Mouse (Mus musculus) forebrain, embryonic 14.5 days (tissue): ENCODE measurements at regions not wholly inside any gene's neighbourhood (a gene's known extent, or its start where the extent isn't known, plus 50 kb on each side); places are given as distances from the start of the nearest gene placed in this dataset.

Experiments used
- ATAC-seq: fragments of 200-750 bp; cut with Nextera tagmentation; 2 replicates; pipeline ENCODE4 v1.8.0; 2017; ENCODE audit warnings: mild to moderate bottlenecking, moderate library complexity
- DNase-seq: peaks from one replicate; pipeline ENCODE4 v3.0.0-alpha.2; 2015; ENCODE audit warnings: low spot score
- H3K27ac ChIP-seq: fragments of 300-500 bp; sonication (generic); 2 replicates; pipeline ENCODE4 v1.5.1; 2014; ENCODE audit warnings: low read depth, mild to moderate bottlenecking, control low read depth, low read length, moderate library complexity
- H3K27me3 ChIP-seq: fragments of 300-500 bp; sonication (generic); replicated peaks from 2 replicates; pipeline ENCODE4 v1.6.1; 2014; ENCODE audit warnings: low read length, control low read depth, mixed read lengths; ENCODE audit not compliant: control insufficient read depth, insufficient read depth
- H3K36me3 ChIP-seq: fragments of 300-500 bp; sonication (generic); 2 replicates; pipeline ENCODE4 v1.6.1; 2014; ENCODE audit warnings: low read length, control low read depth; ENCODE audit not compliant: control insufficient read depth, insufficient read depth
- H3K4me1 ChIP-seq: fragments of 300-500 bp; sonication (generic); 2 replicates; pipeline ENCODE4 v1.6.1; 2014; ENCODE audit warnings: antibody characterized with exemption, low read length, control low read depth; ENCODE audit not compliant: control insufficient read depth, insufficient read depth
- H3K4me2 ChIP-seq: fragments of 300-500 bp; sonication (generic); 2 replicates; pipeline ENCODE4 v1.6.1; 2014; ENCODE audit warnings: mild to moderate bottlenecking, control low read depth, low read length
- H3K4me3 ChIP-seq: fragments of 300-500 bp; sonication (generic); 2 replicates; pipeline ENCODE4 v1.5.1; 2014; ENCODE audit warnings: low read depth, low read length, control low read depth
- H3K9ac ChIP-seq: fragments of 300-500 bp; sonication (generic); 2 replicates; pipeline ENCODE4 v1.6.1; 2014; ENCODE audit warnings: mild to moderate bottlenecking, low read length, control low read depth, moderate library complexity
- H3K9me3 ChIP-seq: fragments of 300-500 bp; sonication (generic); replicated peaks from 2 replicates; pipeline ENCODE4 v1.6.1; 2016; ENCODE audit warnings: low read length, control low read depth, mixed read lengths; ENCODE audit not compliant: control insufficient read depth
- WGBS: fragments of 180-500 bp; shearing (Covaris S2); extraction: QIAGEN DNeasy Blood & Tissue Kit; methylation state at CpG from one replicate; pipeline ENCODE4 v1.1.7; 2014; 5-methylcytosine and 5-hydroxymethylcytosine counted together

GRCm38 (mm10) chr14:114945744-114946143 lies 146.3 kb upstream of the Gpc5 start:
- 87% methylated on average over 6 of the region's 6 CpGs for WGBS
- DNase-seq, result no peak
- Histone ChIP-seq H3K27me3 (no peaks in the 10 kb centered on the region), H3K36me3 (no peaks in the 10 kb centered on the region), H3K9ac (no peak overlapping the region), H3K27ac (no peak overlapping the region), H3K4me2 (no peak overlapping the region), H3K4me3 (no peak overlapping the region), H3K9me3 (no peaks in the 10 kb centered on the region), H3K4me1 (no peaks in the 10 kb centered on the region; the same call in 1 of the 2 replicates)
- no peak for ATAC-seq

DNA sequence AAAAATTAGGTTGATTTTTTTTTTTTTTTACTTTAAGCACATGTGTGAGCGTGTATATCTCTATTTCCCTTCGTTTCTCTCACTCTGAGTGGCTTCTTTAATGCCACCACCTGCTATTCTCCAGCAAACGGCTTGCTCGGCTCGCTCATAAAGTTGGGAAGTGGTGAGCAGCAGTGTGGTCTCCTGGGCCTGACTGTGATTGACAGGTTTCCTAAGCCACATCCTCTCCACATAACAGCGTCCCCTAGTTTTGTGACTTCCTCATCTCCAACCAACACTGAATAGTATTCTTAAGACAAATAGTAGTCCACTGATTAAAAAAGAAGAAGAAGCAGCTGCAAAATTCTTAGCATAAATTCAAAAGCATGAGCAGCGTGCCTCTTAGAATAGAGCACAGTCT lies 145.7 kb upstream of the Gpc5 start:
- Histone ChIP-seq H3K27ac (no peak overlapping the region), H3K4me1 (no peaks in the 10 kb centered on the region; the same call in 1 of the 2 replicates), H3K27me3 (no peaks in the 10 kb centered on the region), H3K9ac (no peak overlapping the region), H3K36me3 (no peaks in the 10 kb centered on the region), H3K4me2 (no peak overlapping the region), H3K9me3 (no peaks in the 10 kb centered on the region), H3K4me3 (no peak overlapping the region)
- DNase-seq, result no peak
- 77% methylated on average over 7 of the region's 7 CpGs for WGBS
- no peak for ATAC-seq

- DNase-seq (no peak), ATAC-seq (0 out of 2 replicates have a peak, but pooled peaks have one; percentile 18)
- H3K4me3 ChIP-seq, result no peak overlapping the region; the same call in 1 of the 2 replicates
- H3K4me1 ChIP-seq, result peaks cover 5% of the 10 kb centered on the region
- peak overlapping the region; percentile 37 for H3K4me2 ChIP-seq
- 58% methylated on average over 21 of the region's 21 CpGs for WGBS
- no peaks in the 10 kb centered on the region for H3K9me3 ChIP-seq
- H3K9ac ChIP-seq, result no peak overlapping the region
- no peaks in the 10 kb centered on the region for H3K27me3 ChIP-seq
- no peak overlapping the region for H3K27ac ChIP-seq
- H3K36me3 ChIP-seq, result no peaks in the 10 kb centered on the region
Observed at GRCm38 (mm10) chr14:114948341-114949155, 143.5 kb upstream of the Gpc5 start.

DNA sequence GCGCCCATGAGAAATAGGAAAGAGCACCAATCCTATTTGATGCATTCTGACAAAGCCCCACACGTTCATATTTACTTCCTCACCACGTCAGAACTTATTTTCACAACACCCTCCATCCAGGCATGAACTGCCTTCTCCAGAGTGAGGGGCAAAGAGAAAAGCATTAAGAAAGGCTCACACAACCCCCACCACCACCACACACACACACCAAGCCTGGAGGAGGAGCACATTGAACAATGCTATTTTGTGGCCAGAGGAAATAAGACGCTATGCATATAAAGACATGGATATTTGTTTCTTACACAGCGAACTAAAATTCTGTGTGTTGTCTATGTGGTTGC lies 142.9 kb upstream of the Gpc5 start:
- DNase-seq (no peak), ATAC-seq (no peak)
- Histone ChIP-seq H3K9me3 (no peaks in the 10 kb centered on the region), H3K9ac (no peak overlapping the region), H3K27me3 (no peaks in the 10 kb centered on the region), H3K4me2 (peak overlapping the region; percentile 37; the same call in 1 of the 2 replicates), H3K36me3 (no peaks in the 10 kb centered on the region), H3K4me3 (no peak overlapping the region), H3K27ac (no peak overlapping the region), H3K4me1 (peaks cover 5% of the 10 kb centered on the region)
- 65% methylated on average over 5 of the region's 5 CpGs for WGBS

DNA sequence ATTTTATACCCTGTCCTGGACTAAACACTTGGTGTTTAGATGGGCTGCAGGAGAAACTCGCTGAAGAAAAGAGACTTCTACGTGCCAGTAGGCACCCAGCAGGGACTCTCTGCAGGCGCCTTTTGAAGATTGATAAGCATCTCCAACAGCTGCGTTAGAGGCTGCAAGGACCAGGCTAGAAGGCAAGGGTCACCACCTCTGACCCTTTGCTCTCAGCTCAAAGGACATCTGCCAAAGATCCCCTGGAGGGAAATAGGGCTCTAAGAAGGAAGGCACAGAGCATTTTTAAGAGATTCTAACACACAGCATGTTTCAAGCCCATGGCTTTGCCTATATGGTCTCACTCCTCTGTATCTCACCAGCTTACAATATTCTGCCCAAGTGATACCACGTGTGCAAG lies 139.7 kb upstream of the Gpc5 start:
- WGBS, result 6% methylated on average over 5 of the region's 5 CpGs
- H3K27ac ChIP-seq, result no peak overlapping the region

GRCm38 (mm10) chr14:114953070-114953665 lies 138.8 kb upstream of the Gpc5 start:
- Histone ChIP-seq H3K4me1 (peaks cover 5% of the 10 kb centered on the region), H3K36me3 (no peaks in the 10 kb centered on the region), H3K9ac (no peak overlapping the region), H3K27me3 (no peaks in the 10 kb centered on the region), H3K4me3 (no peak overlapping the region), H3K4me2 (no peak overlapping the region), H3K9me3 (no peaks in the 10 kb centered on the region), H3K27ac (no peak overlapping the region)
- ATAC-seq (no peak), DNase-seq (no peak)
- 59% methylated on average over 4 of the region's 4 CpGs for WGBS

More for the DNA sequence above, 139.7 kb upstream of the Gpc5 start:
- ATAC-seq (no peak), DNase-seq (no peak)
- H3K4me2 ChIP-seq, result no peak overlapping the region
- no peak overlapping the region for H3K9ac ChIP-seq
- no peak overlapping the region for H3K4me3 ChIP-seq
- H3K9me3 ChIP-seq, result no peaks in the 10 kb centered on the region
- H3K36me3 ChIP-seq, result no peaks in the 10 kb centered on the region
- no peaks in the 10 kb centered on the region for H3K27me3 ChIP-seq
- peaks cover 5% of the 10 kb centered on the region for H3K4me1 ChIP-seq

GRCm38 (mm10) chr14:114954287-114954686 lies 137.7 kb upstream of the Gpc5 start:
- Histone ChIP-seq H3K9ac (no peak overlapping the region), H3K4me1 (peaks cover 5% of the 10 kb centered on the region; the same call in 1 of the 2 replicates), H3K4me2 (no peak overlapping the region), H3K9me3 (no peaks in the 10 kb centered on the region), H3K27me3 (no peaks in the 10 kb centered on the region), H3K36me3 (no peaks in the 10 kb centered on the region), H3K4me3 (no peak overlapping the region), H3K27ac (no peak overlapping the region)
- ATAC-seq (no peak), DNase-seq (no peak)
- WGBS, result 22% methylated on average over 4 of the region's 4 CpGs

GRCm38 (mm10) chr14:114955572-114955971 lies 136.4 kb upstream of the Gpc5 start:
- H3K9me3 ChIP-seq, result no peaks in the 10 kb centered on the region
- H3K4me3 ChIP-seq, result no peak overlapping the region
- H3K27me3 ChIP-seq, result no peaks in the 10 kb centered on the region
- H3K4me1 ChIP-seq, result peaks cover 5% of the 10 kb centered on the region; the same call in 1 of the 2 replicates
- DNase-seq, result no peak
- H3K9ac ChIP-seq, result no peak overlapping the region
- no peaks in the 10 kb centered on the region for H3K36me3 ChIP-seq
- no peak overlapping the region for H3K27ac ChIP-seq
- whole genome bisulfite sequencing, result 56% methylated on average over 2 of the region's 2 CpGs
- no peak overlapping the region for H3K4me2 ChIP-seq
- ATAC-seq, result no peak

DNA sequence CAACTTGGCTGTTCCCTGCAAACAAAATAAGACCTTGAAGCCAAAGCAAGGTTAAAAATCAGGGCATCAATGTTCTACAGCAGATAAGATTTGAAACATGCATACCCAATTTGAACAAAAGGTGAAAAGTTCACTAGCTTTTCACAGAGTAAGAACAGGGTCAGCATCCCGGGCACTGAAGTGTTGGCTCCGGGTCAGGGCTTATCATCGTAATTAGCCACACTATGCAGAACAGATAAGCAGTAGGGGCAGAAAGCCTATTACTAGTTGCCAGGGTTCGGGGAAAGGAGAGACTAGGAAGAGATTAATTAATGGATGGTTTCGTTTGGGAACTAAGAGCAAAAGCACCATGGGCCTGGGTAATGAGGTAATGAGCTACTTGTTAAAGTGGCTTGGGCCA lies 131.7 kb upstream of the Gpc5 start:
- no peaks in the 10 kb centered on the region for H3K9me3 ChIP-seq
- H3K4me3 ChIP-seq, result no peak overlapping the region
- H3K4me1 ChIP-seq, result no peaks in the 10 kb centered on the region
- DNase-seq (no peak), ATAC-seq (no peak)
- no peak overlapping the region for H3K4me2 ChIP-seq
- H3K36me3 ChIP-seq, result no peaks in the 10 kb centered on the region
- H3K27me3 ChIP-seq, result no peaks in the 10 kb centered on the region
- no peak overlapping the region for H3K9ac ChIP-seq
- no peak overlapping the region for H3K27ac ChIP-seq
- WGBS, result 4% methylated on average over 5 of the region's 5 CpGs
